In genomic region chr9:108913621-108914020, GRCm38 (mm10) we compare ENCODE assay signal across 24 mouse cellular contexts. TPM values are rescaled to one million over a fixed set of nuclear protein-coding genes. Genes with fewer than 3 reads are reported as not detected.
DNase-seq lines count a peak whose midpoint lies in the region; ATAC-seq and TF ChIP-seq lines count a peak whose summit lies in the region.
"Had no signal": no experiment of that assay in that cellular context is flagged by ENCODE, and none has a peak within 500 bp of the region (broad histone marks: within the 10 kb centered on the region; RNA-seq: fewer than 3 reads in every experiment).

No protein-coding gene starts in this region.

- H3K27me3 ChIP-seq in heart, adult 2 months (ENCODE audit: control insufficient read depth, insufficient read depth, low read length): no peaks in the 10 kb centered on the region
- H3K27me3 ChIP-seq in neural tube, embryonic 13.5 days: no peaks in the 10 kb centered on the region
- H3K27me3 ChIP-seq: forebrain, embryonic 13.5 days had no signal

- no peaks in the 10 kb centered on the region for H3K9me3 ChIP-seq in neural tube, embryonic 13.5 days
- H3K9me3 ChIP-seq: embryonic facial prominence, embryonic 10.5 days; forebrain, embryonic 13.5 days; G1E had no signal

- H3K36me3 ChIP-seq in heart, adult 2 months (ENCODE audit: control insufficient read depth, insufficient read depth, low read length): no peaks in the 10 kb centered on the region
- H3K36me3 ChIP-seq in neural tube, embryonic 13.5 days: no peaks in the 10 kb centered on the region
- H3K36me3 ChIP-seq: embryonic facial prominence, embryonic 10.5 days; G1E had no signal

- no peak for TF ChIP-seq CTCF in heart, adult 2 months (IDR thresholded peaks at IDR 0.05)

- no peak overlapping the region for H3K4me3 ChIP-seq in heart, adult 2 months
- no peak overlapping the region for H3K4me3 ChIP-seq in neural tube, embryonic 13.5 days
- H3K4me3 ChIP-seq: embryonic facial prominence, embryonic 10.5 days; forebrain, embryonic 13.5 days had no signal

- DNase-seq in adrenal gland, postnatal 10 days: peak; percentile 32
- no peak for DNase-seq in adrenal gland, postnatal 36 days
- peak in 1 of 2 experiments; percentile 36 for DNase-seq in heart, adult 2 months
- no peak for DNase-seq in heart, postnatal 4 days
- DNase-seq in layer of hippocampus, postnatal 14 days (ENCODE audit: low spot score in 2 of 2): peak; percentile 19 to 57
- DNase-seq in layer of hippocampus, adult 11-12 months (ENCODE audit: low spot score): no peak
- DNase-seq in neural tube, embryonic 10.5 days (ENCODE audit: extremely low spot score, low spot score): no peak
- DNase-seq: adrenal gland, adult 8-10 months; B cell, adult 2 months; cerebellum, adult 11-12 months; cerebellum, adult 9-11 months; forebrain, postnatal 0 days; gastrocnemius, postnatal 14 days had no signal

- TF ChIP-seq POLR2A in heart, adult 2 months (IDR thresholded peaks at IDR 0.05; ENCODE audit: insufficient read depth, low read depth, low read length): no peak

- H3K4me1 ChIP-seq in heart, adult 2 months (ENCODE audit: control insufficient read depth, insufficient read depth, low read length): peaks cover 5% of the 10 kb centered on the region; the same call in 1 of the 2 replicates
- H3K4me1 ChIP-seq in neural tube, embryonic 13.5 days (replicated peaks): peaks cover 13% of the 10 kb centered on the region

- TF ChIP-seq EP300 in heart, adult 2 months (IDR thresholded peaks at IDR 0.05; ENCODE audit: insufficient read depth, low read depth, low read length): no peak

- no peak for ATAC-seq in neural tube, embryonic 13.5 days (ENCODE audit: low read depth)
- ATAC-seq: CD4-positive, CD25-positive, alpha-beta regulatory T cell, adult 4 months; forebrain, embryonic 13.5 days had no signal

- H3K27ac ChIP-seq in heart, adult 2 months: peak overlapping the region; percentile 56
- 0 out of 2 replicates have a peak overlapping the region, but pooled peaks have one; percentile 13 for H3K27ac ChIP-seq in neural tube, embryonic 13.5 days (replicated peaks)
- H3K27ac ChIP-seq: embryonic facial prominence, embryonic 10.5 days; forebrain, embryonic 13.5 days; hindbrain, embryonic 14.5 days had no signal

- no peak overlapping the region for H3K4me2 ChIP-seq in neural tube, embryonic 13.5 days
- H3K4me2 ChIP-seq: forebrain, embryonic 13.5 days; heart, embryonic 11.5 days; hindbrain, embryonic 14.5 days had no signal

- no peak overlapping the region for H3K9ac ChIP-seq in heart, adult 2 months (ENCODE audit: low read depth, low read length)
- H3K9ac ChIP-seq in neural tube, embryonic 13.5 days: no peak overlapping the region
- H3K9ac ChIP-seq: forebrain, embryonic 13.5 days; forebrain, postnatal 0 days; hindbrain, embryonic 14.5 days had no signal

- no peaks in the 10 kb centered on the region for H3K79me2 ChIP-seq in heart, adult 2 months (replicated peaks; ENCODE audit: control insufficient read depth, insufficient read depth, low read length)

- 60% methylated on average over 10 of the region's 10 CpGs for WGBS in heart, adult 2 months
- WGBS in neural tube, embryonic 13.5 days: 74% methylated on average over 10 of the region's 10 CpGs

- intact Hi-C loops in heart, adult 2 months (cut with DNase I): no loop called here

RNA-seq across cellular contexts. Expression of gene Tmem89, which starts 0.8 kb away (rescaled TPM):
- not detected for total RNA-seq in adrenal gland, postnatal 10 days (2021)
- total RNA-seq in adrenal gland, postnatal 36 days (2021): not detected
- total RNA-seq in heart, adult 2 months (2021): not detected
- 0.35 and 0.47 TPM in 2 replicates for polyA plus RNA-seq in heart, adult 2 months (2012; rRNA removed)
- total RNA-seq in heart, postnatal 4 days (2021): not detected
- under 1 TPM; 0.37 to 0.43 TPM for total RNA-seq in layer of hippocampus, postnatal 14 days (2021)
- polyA plus RNA-seq in neural tube, embryonic 13.5 days (2015; fragmentation: Nextera tagmentation; extraction: Ambion mirVana): not detected in 2 replicates
- total RNA-seq: G1E; gastrocnemius, adult 18-20 months; gastrocnemius, postnatal 14 days had no signal
- polyA plus RNA-seq: embryonic facial prominence, embryonic 10.5 days; embryonic facial prominence, embryonic 14.5 days; forebrain, embryonic 13.5 days; G1E; heart, embryonic 11.5 days; heart, embryonic 16.5 days had no signal

RNA-seq across cellular contexts. Expression of gene Uqcrc1, which starts 22.8 kb away (rescaled TPM):
- total RNA-seq in adrenal gland, postnatal 10 days (2021): 1,000 to 10,000 TPM; 1,423 to 1,562 TPM
- 100 to 1,000 TPM; 632 to 663 TPM for total RNA-seq in adrenal gland, postnatal 36 days (2021)
- total RNA-seq in heart, adult 2 months (2021): 1,000 to 10,000 TPM; 2,061 to 2,422 TPM
- 2,481 and 2,989 TPM in 2 replicates for polyA plus RNA-seq in heart, adult 2 months (2012; rRNA removed)
- total RNA-seq in heart, postnatal 4 days (2021): 1,000 to 10,000 TPM; 1,397 to 1,461 TPM
- total RNA-seq in layer of hippocampus, postnatal 14 days (2021): 100 to 1,000 TPM; 388 to 394 TPM
- polyA plus RNA-seq in neural tube, embryonic 13.5 days (2015; fragmentation: Nextera tagmentation; extraction: Ambion mirVana): 399 and 434 TPM in 2 replicates

RNA-seq across cellular contexts. Expression of gene Col7a1, which starts 39.8 kb away (rescaled TPM):
- 1 to 10 TPM; 3.7 TPM for total RNA-seq in adrenal gland, postnatal 10 days (2021)
- 1 to 10 TPM; 3.9 to 6.0 TPM for total RNA-seq in adrenal gland, postnatal 36 days (2021)
- total RNA-seq in heart, adult 2 months (2021): under 1 TPM; 0.30 to 0.47 TPM
- 0.57 and 1.1 TPM in 2 replicates for polyA plus RNA-seq in heart, adult 2 months (2012; rRNA removed)
- total RNA-seq in heart, postnatal 4 days (2021): 1 to 10 TPM in 1 of 2 experiments, under 1 TPM in 1; 0.81 to 1.3 TPM
- 1 to 10 TPM; 5.0 TPM for total RNA-seq in layer of hippocampus, postnatal 14 days (2021)
- 1.7 and 2.2 TPM in 2 replicates for polyA plus RNA-seq in neural tube, embryonic 13.5 days (2015; fragmentation: Nextera tagmentation; extraction: Ambion mirVana)
- total RNA-seq: hematopoietic stem cell, adult 5-6 weeks had no signal
- polyA plus RNA-seq: CD4-positive, CD25-positive, alpha-beta regulatory T cell, adult 4 months had no signal

Comparison
In these comparisons a context has a peak if more than half of its experiments do, and no peak if none do; other contexts are left out.
1. DNase-seq: peak in adrenal gland, postnatal 10 days (single experiment) and layer of hippocampus, postnatal 14 days (2 of 2); none in adrenal gland, postnatal 36 days (0 of 2), heart, postnatal 4 days (single experiment), layer of hippocampus, adult 11-12 months (single experiment) and neural tube, embryonic 10.5 days (single experiment).